Mouse (Mus musculus) MEL-GATA-1-ER (cell line): Measurements from ENCODE around the gene Brpf1.

ENCODE experiments used
- DNase-seq: peaks from one replicate; pipeline ENCODE4 v3.0.0-alpha.2; 2012; ENCODE audit warnings: low read depth; ENCODE audit errors: extremely low read depth

Brpf1 gene

DNA sequence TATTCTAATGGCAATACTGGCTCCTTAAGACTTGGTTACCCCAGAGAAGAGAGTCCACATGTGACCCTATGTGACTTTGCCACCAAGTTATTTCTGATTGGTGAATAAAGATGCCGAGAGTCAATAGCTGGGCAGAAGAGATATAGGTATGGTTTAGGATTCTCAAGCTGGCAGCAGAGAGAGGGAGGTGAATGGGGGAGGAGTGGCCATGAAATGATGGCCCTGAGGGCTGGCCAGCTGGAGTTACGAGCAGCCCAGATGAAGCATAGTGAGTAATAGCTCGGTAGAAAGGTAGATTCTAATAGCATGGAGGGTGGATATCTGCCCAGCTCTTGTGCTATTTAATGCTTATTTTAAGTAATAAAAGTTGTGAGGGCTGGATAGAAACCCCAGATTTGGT lies 45.9 kb downstream of the Brpf1 start:
- no peak for DNase-seq

DNA sequence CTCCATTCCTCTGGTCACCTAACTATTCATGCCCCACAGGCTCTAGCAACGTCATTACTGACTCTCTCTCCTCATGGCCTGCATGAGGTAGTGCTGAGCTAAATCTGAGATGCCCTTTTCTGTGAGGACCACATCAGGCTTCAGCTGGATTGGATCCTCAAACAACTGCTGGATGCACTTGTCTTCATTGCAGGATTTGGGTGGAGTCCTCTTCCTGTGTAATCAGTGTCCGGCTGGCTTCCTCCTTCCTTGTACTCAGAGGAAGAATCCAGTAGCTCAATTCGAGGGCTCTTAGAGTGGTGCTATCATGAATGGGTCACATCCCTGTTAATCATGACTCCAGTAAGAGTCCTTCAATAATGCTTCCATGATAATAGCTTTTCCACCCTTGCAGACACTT lies 46.8 kb downstream of the Brpf1 start:
- DNase-seq = no peak

DNA sequence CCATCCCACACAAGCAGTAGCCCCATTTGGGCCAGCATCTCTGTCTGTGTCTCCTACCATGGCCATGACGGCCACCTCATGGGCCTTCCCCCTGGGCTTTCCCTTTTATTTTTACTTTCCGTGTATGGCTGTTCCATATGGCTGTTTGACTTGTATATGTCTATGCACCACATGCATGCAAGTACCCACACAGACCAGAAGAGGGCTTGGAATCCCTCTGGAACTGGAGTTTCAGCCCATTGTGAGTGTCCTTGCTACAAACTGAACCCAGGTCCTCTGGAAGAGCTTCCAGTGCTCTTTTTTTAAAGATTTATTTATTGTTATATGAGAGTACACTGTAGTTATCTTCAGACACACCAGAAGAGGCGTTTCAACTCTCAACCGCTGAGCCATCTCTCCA lies 54.5 kb downstream of the Brpf1 start:
- DNase-seq = no peak

DNA sequence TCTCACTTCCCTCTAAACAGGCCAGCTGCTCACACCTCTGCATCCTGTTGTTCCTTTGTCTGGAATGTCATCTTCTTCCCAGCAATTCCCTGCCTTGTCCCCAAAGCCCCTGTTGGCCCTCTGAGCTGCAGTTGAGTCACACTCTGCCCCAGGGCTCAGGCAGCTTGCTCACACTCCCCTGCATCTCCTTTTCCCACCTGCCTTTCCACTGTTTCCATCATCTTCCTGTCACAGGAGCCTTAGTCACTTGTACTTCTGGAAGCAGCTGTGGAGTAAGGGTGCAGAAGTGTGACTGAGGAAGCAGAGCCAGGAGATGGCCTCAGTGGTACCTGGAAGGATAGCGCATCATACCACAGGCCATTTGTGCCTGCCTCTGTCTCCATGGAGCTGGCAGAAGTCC lies 55.3 kb downstream of the Brpf1 start:
- no peak for DNase-seq

DNA sequence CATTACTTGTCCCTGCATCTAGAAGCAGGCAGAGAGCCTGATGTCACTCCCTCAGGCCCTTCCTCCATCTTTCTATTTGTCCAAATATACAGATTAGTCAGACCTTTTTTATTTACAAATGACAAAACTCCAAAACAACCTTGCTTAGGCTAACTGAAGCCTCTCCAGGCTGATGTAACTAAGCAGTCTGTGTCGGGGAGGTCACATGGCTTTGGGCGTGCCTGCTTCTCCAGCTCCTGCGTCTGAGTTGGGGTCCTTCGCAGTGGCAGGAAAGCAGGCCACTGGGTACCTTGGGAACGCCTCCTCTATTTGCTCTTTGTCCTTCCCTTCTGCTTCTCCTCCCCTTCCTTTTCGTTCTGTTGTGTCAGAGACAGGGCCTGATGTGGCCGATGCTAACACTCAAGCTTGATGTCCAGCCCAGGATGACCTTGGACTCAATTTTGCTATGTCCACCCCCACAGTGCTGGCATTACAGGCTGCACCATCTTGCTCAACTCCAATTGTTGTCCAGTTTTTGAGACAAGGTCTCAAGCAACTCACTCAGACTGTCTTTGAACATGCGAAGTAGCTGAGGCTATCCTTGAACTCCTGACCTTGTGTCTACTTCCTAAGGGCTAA lies 57.7 kb downstream of the Brpf1 start:
- DNase-seq = no peak

DNA sequence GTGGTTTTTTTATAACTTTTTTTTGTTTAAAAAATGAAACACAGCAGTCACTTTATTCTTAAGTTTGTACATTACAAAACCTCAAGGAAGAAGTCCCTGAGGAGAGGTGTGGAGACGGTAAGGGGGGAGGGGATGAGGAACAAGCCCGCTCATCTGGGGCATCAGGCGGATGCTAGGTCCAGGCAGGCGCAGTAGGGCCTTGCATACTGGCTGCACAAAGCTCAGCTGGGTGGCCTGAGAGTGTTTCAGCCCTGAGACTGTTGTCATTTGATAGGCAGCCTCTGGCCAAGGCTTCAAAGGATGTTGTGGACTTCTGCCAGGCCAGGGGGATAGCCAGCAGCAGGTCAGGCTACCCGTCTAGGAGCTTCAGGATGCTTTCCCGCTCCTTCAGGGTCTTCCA lies 59.7 kb downstream of the Brpf1 start:
- DNase-seq = no peak

DNA sequence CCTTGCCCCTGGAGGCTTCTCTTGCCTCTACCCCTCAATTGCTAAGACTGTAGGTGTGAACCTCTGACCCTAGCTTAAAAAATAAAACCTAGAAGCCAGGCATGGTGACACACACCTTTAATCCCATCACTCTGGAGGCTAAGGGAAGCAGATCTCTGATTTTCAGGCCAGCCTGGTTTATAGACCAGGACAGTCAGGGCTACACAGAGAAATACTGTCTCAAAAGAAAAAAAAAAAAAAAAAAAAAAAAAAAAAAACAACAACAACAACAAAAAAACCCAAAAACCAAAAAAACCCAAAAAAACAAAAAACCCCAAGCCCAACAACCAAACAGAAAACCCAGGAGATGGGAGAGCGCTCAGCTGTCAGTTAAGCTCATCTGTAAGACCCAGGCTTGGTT lies 60.6 kb downstream of the Brpf1 start:
- DNase-seq = no peak

DNA sequence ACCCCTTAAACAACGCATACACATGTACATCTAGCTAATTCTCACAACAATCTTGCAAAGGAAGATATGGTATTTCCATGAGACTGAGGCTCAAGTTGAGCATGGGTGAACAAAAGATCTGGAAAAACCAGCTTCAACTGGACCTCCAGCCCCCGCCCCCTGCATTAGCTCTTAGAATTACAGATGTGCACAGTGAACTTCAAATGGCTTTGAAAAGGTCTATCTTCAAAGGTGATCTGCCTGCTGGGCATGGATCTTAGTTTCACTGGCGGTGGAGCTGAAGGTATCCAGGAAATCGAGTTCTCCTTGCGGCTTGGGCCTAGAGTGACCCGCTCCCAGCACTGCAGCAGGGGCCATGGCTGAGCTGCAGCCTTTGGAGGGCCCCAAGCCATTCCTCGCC lies 61.2 kb downstream of the Brpf1 start:
- DNase-seq = no peak

DNA sequence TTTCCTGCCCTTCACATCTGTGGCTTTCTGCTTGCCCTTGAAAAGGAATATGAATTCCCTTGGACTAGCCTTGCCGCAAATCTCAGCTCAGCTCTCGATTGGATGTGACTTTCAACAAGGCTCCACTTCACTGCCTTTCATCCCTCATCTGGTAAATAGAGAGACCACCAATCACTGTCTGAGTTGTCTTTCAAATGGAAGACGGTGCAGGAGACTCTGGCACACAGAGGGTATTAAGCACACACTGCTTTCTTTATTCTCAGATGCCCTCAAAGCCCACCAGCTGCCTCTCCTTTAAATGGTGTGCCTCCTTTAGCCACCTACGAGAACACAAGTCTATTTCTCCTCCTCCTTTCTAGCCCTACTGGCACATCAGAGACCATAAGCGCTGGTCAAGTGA lies 61.6 kb downstream of the Brpf1 start:
- no peak for DNase-seq

DNA sequence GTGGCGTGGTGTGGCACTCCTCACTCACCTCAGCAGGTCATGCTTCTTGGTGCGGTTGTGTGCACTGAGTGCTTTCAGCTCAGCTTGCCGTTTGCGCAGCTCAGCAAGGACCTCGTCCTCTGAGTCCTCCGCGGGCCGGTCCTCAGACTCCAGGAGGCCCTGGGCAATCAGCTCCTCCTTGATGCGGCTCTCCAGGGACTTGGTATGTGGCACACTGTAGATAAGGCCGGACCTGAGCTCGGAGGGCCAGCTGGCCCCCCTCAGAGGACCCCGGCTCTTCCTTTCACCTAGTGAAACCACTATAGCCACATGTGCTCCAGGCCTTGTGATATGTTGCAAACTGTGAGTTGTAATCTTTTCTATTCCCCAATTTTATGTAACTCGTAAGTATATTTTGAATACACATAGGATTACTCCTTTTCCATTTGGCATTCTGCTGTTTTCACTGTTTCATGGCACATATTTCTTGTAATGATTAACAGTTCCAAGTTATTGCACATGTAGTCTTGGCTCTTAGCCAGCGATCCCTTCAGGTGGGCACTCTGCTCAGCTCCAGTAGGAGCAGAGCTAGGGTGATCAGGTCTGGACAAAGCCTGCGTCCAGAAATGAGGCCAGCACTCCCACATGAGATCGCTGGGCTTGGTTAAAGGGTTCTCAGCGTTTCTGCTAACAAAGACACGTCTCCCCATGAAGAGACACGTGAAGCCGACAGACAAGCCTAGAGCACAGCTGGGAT lies 63.4 kb downstream of the Brpf1 start:
- DNase-seq = no peak

DNA sequence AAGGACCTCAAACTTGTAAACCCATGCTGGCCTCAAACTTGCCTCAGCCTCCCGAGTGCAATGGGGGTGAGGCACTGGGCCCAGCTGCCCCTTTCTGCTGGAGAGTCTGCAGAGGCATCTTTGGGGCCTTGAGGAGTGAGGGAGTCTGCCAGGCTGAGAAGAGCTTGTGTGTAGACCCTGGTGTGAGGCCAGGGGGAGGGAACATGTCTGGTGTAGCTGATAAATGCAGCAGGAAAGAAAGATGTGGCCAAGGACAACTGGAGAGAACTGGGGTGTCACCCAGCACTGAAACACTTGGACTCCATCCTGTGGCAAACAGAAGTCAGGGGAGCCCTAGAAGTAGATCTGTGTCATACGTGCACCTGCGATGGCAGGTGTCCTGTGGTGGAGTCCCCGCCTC lies 66.6 kb downstream of the Brpf1 start:
- DNase-seq = no peak
